Mouse (Mus musculus) CD4-positive, CD25-positive, alpha-beta regulatory T cell, adult 4 months (primary cell): ENCODE data around the gene D2hgdh. TPM values are rescaled to one million over a fixed set of nuclear protein-coding genes. Genes with fewer than 3 reads are reported as not detected.
A peak's percentile ranks its signal among the peaks of the same experiment; 100 is the strongest.

Experiments
- ATAC-seq: one replicate; pipeline ENCODE4 v1.8.0; 2017
- polyA plus RNA-seq, 2 experiments: library from polyadenylated mRNA; unstranded; fragments of 100-300 nt; shearing (Covaris generic); gene quantifications; one replicate each; pipeline ENCODE4 v1.2.1; 2017

Gene D2hgdh
- polyA plus RNA-seq = 10 to 100 TPM; 24.5 to 37.2 TPM

GRCm38 (mm10) chr1:93824609-93825008 lies at the start of gene D2hgdh:
TSS of gene D2hgdh (plus strand) at chr1:93824909.
- peak; percentile 22 for ATAC-seq

- ATAC-seq = no peak
These were observed 48.0 kb upstream of the D2hgdh start for GRCm38 (mm10) chr1:93776686-93777085.

GRCm38 (mm10) chr1:93786912-93787311 lies 37.8 kb upstream of the D2hgdh start:
- no peak for ATAC-seq

GRCm38 (mm10) chr1:93794526-93794925 lies 30.2 kb upstream of the D2hgdh start:
- ATAC-seq = no peak

GRCm38 (mm10) chr1:93795886-93796285 lies 28.8 kb upstream of the D2hgdh start:
- ATAC-seq = no peak

GRCm38 (mm10) chr1:93800670-93801503 lies 23.8 kb upstream of the D2hgdh start:
- ATAC-seq = no peak

- ATAC-seq = peak; percentile 75
These were observed 22.9 kb upstream of the D2hgdh start, which contains the start of gene Dtymk for GRCm38 (mm10) chr1:93801741-93802238. TSS of gene Dtymk (minus strand) at chr1:93801934.

GRCm38 (mm10) chr1:93802771-93803170 lies 21.9 kb upstream of the D2hgdh start:
- no peak for ATAC-seq

- ATAC-seq = peak; percentile 76
These were observed 20.9 kb upstream of the D2hgdh start, which contains the start of gene Ing5 for GRCm38 (mm10) chr1:93803556-93804507. TSS of gene Ing5 (plus strand) at chr1:93803965.

GRCm38 (mm10) chr1:93804818-93805217 lies 19.9 kb upstream of the D2hgdh start:
- ATAC-seq = no peak

GRCm38 (mm10) chr1:93805221-93805951 lies 19.3 kb upstream of the D2hgdh start:
- no peak for ATAC-seq

GRCm38 (mm10) chr1:93808871-93809270 lies 15.8 kb upstream of the D2hgdh start:
- ATAC-seq = no peak

GRCm38 (mm10) chr1:93810011-93810410 lies 14.7 kb upstream of the D2hgdh start:
- no peak for ATAC-seq

GRCm38 (mm10) chr1:93811495-93812039 lies 13.1 kb upstream of the D2hgdh start:
- ATAC-seq = no peak

- ATAC-seq = no peak
These were observed 6.7 kb upstream of the D2hgdh start for GRCm38 (mm10) chr1:93817823-93818532.

GRCm38 (mm10) chr1:93818722-93819121 lies 6.0 kb upstream of the D2hgdh start:
- ATAC-seq = no peak

- ATAC-seq = no peak
These were observed 763 bp upstream of the D2hgdh start for GRCm38 (mm10) chr1:93823796-93824495.

GRCm38 (mm10) chr1:93825105-93825674 lies 481 bp downstream of the D2hgdh start:
- peak; percentile 88 for ATAC-seq

GRCm38 (mm10) chr1:93825771-93826539 lies 1.2 kb downstream of the D2hgdh start:
- ATAC-seq = peak; percentile 4

- no peak for ATAC-seq
These were observed 1.8 kb downstream of the D2hgdh start for GRCm38 (mm10) chr1:93826540-93826835.
